Mouse (Mus musculus) midbrain, postnatal 0 days (tissue): ENCODE measurements around the gene Lsm11. TPM values are rescaled to one million over a fixed set of nuclear protein-coding genes. Genes with fewer than 3 reads are reported as not detected.
"Not testable (repeated sequence)": the region's sequence is repeated elsewhere in the genome, so short reads cannot be mapped to it uniquely, and the experiment has no call there.

Source experiments
- ATAC-seq: fragments of 200-750 bp; cut with Nextera tagmentation; 2 replicates; pipeline ENCODE4 v1.8.0; 2017; ENCODE audit warnings: moderate number of reproducible peaks, mild to moderate bottlenecking, moderate TSS enrichment, moderate library complexity; ENCODE audit not compliant: low FRiP score
- DNase-seq: peaks from one replicate; pipeline ENCODE4 v3.0.0-alpha.2; 2015; ENCODE audit warnings: low spot score
- H3K27ac ChIP-seq: fragments of 300-500 bp; sonication (generic); 2 replicates; pipeline ENCODE4 v1.5.1; 2014; ENCODE audit warnings: low read depth, mild to moderate bottlenecking, low read length, mixed read lengths
- H3K27me3 ChIP-seq: fragments of 300-500 bp; sonication (generic); 2 replicates; pipeline ENCODE4 v1.6.1; 2014; ENCODE audit warnings: low read length, control low read depth, mixed read lengths; ENCODE audit not compliant: insufficient read depth
- H3K36me3 ChIP-seq: fragments of 300-500 bp; sonication (generic); 2 replicates; pipeline ENCODE4 v1.6.1; 2014; ENCODE audit warnings: low read length, control low read depth, mixed read lengths; ENCODE audit not compliant: insufficient read depth
- H3K4me1 ChIP-seq: fragments of 300-500 bp; sonication (generic); 2 replicates; pipeline ENCODE4 v1.6.1; 2014; ENCODE audit warnings: mild to moderate bottlenecking, control low read depth, antibody characterized with exemption, low read length, mixed read lengths; ENCODE audit not compliant: insufficient read depth
- H3K4me2 ChIP-seq: fragments of 300-500 bp; sonication (generic); 2 replicates; pipeline ENCODE4 v1.6.1; 2014; ENCODE audit warnings: low read depth, mild to moderate bottlenecking, low read length, mixed read lengths; ENCODE audit not compliant: poor library complexity, severe bottlenecking
- H3K4me3 ChIP-seq: fragments of 300-500 bp; sonication (generic); 2 replicates; pipeline ENCODE4 v1.5.1; 2014; ENCODE audit warnings: low read depth, mild to moderate bottlenecking, low read length, moderate library complexity
- H3K9ac ChIP-seq: fragments of 300-500 bp; sonication (generic); replicated peaks from 2 replicates; pipeline ENCODE4 v1.6.1; 2014; ENCODE audit warnings: mild to moderate bottlenecking, low read length, moderate library complexity, mixed read lengths; ENCODE audit not compliant: poor library complexity, severe bottlenecking
- H3K9me3 ChIP-seq: fragments of 300-500 bp; sonication (generic); 2 replicates; pipeline ENCODE4 v1.6.1; 2016; ENCODE audit warnings: low read length, control low read depth
- CTCF ChIP-seq: IDR thresholded peaks from 2 replicates; pipeline ENCODE4 v1.5.1; 2016; ENCODE audit warnings: antibody characterized with exemption, mild to moderate bottlenecking
- WGBS: fragments of 180-500 bp; shearing (Covaris S2); extraction: QIAGEN DNeasy Blood & Tissue Kit; methylation state at CpG from one replicate; pipeline ENCODE4 v1.1.7; 2014; 5-methylcytosine and 5-hydroxymethylcytosine counted together
- polyA plus RNA-seq: library from polyadenylated mRNA; unstranded; fragments of >200 nt; fragmentation: Nextera tagmentation; extraction: Ambion mirVana; gene quantifications from 2 replicates; pipeline ENCODE4 v1.2.1, GENCODE M21; 2015
- total RNA-seq: library from RNA; depleted of rRNA; stranded (reverse); fragments of >200 nt; gene quantifications from 2 replicates; pipeline ENCODE4 v1.2.3, GENCODE M21; 2014

Lsm11 gene
- total and polyA plus RNA-seq, 2 experiments from 2014 or later, result 32.9 to 89.2 TPM

GRCm38 (mm10) chr11:45886596-45886995 lies 58.1 kb downstream of the Lsm11 start:
- no peak overlapping the region for H3K4me2 ChIP-seq
- H3K27ac ChIP-seq, result no peak overlapping the region
- no peak overlapping the region for H3K9ac ChIP-seq
- DNase-seq (peak; percentile 21), ATAC-seq (peak; percentile 47; the same call in 1 of the 2 replicates)
- H3K9me3 ChIP-seq, result no peaks in the 10 kb centered on the region
- peaks cover 34% of the 10 kb centered on the region for H3K36me3 ChIP-seq
- H3K27me3 ChIP-seq, result no peaks in the 10 kb centered on the region
- no peak overlapping the region for H3K4me3 ChIP-seq
- 51% methylated on average over 5 of the region's 5 CpGs for WGBS
- H3K4me1 ChIP-seq, result no peaks in the 10 kb centered on the region
- TF ChIP-seq CTCF, result no peak

- 76% methylated on average over 5 of the region's 5 CpGs for WGBS
- Histone ChIP-seq H3K36me3 (peaks cover 27% of the 10 kb centered on the region), H3K4me1 (no peaks in the 10 kb centered on the region), H3K4me2 (no peak overlapping the region), H3K4me3 (no peak overlapping the region), H3K9ac (no peak overlapping the region), H3K27ac (no peak overlapping the region), H3K9me3 (no peaks in the 10 kb centered on the region), H3K27me3 (no peaks in the 10 kb centered on the region)
- ATAC-seq, result no peak
- DNase-seq, result no peak
- no peak for TF ChIP-seq CTCF
Observed at GRCm38 (mm10) chr11:45885606-45886230, 59.0 kb downstream of the Lsm11 start.

- Histone ChIP-seq H3K27ac (no peak overlapping the region), H3K4me1 (no peaks in the 10 kb centered on the region), H3K9me3 (no peaks in the 10 kb centered on the region), H3K4me3 (no peak overlapping the region), H3K4me2 (no peak overlapping the region), H3K27me3 (no peaks in the 10 kb centered on the region), H3K36me3 (peaks cover 21% of the 10 kb centered on the region), H3K9ac (no peak overlapping the region)
- ATAC-seq, result no peak
- peak; percentile 81 for DNase-seq
- WGBS, result 40% methylated on average over 4 of the region's 4 CpGs
- TF ChIP-seq CTCF, result peak; percentile 82
Observed at GRCm38 (mm10) chr11:45884029-45884428, 60.7 kb downstream of the Lsm11 start.

- H3K27me3 ChIP-seq, result no peaks in the 10 kb centered on the region
- H3K9me3 ChIP-seq, result no peaks in the 10 kb centered on the region
- H3K27ac ChIP-seq, result no peak overlapping the region
- no peak overlapping the region for H3K4me2 ChIP-seq
- 64% methylated on average over 8 of the region's 8 CpGs for WGBS
- H3K9ac ChIP-seq, result no peak overlapping the region
- TF ChIP-seq CTCF, result no peak
- DNase-seq (no peak), ATAC-seq (no peak)
- peaks cover 16% of the 10 kb centered on the region for H3K36me3 ChIP-seq
- H3K4me1 ChIP-seq, result no peaks in the 10 kb centered on the region
- no peak overlapping the region for H3K4me3 ChIP-seq
Observed at GRCm38 (mm10) chr11:45883270-45883931, 61.3 kb downstream of the Lsm11 start.

GRCm38 (mm10) chr11:45881683-45882068 lies 63.1 kb downstream of the Lsm11 start:
- DNase-seq (peak; percentile 52), ATAC-seq (no peak)
- WGBS, result 35% methylated on average over 5 of the region's 5 CpGs
- Histone ChIP-seq H3K27ac (no peak overlapping the region), H3K4me1 (no peaks in the 10 kb centered on the region), H3K9me3 (no peaks in the 10 kb centered on the region), H3K4me3 (no peak overlapping the region), H3K36me3 (peaks cover 9% of the 10 kb centered on the region; the same call in 1 of the 2 replicates), H3K9ac (no peak overlapping the region), H3K4me2 (no peak overlapping the region), H3K27me3 (no peaks in the 10 kb centered on the region)
- no peak for TF ChIP-seq CTCF

GRCm38 (mm10) chr11:45881026-45881682 lies 63.6 kb downstream of the Lsm11 start:
- no peak overlapping the region for H3K27ac ChIP-seq
- no peaks in the 10 kb centered on the region for H3K4me1 ChIP-seq
- DNase-seq (peak; percentile 80), ATAC-seq (no peak)
- WGBS, result 37% methylated on average over 6 of the region's 6 CpGs
- no peaks in the 10 kb centered on the region for H3K9me3 ChIP-seq
- H3K9ac ChIP-seq, result no peak overlapping the region
- TF ChIP-seq CTCF, result peak; percentile 75
- no peaks in the 10 kb centered on the region for H3K27me3 ChIP-seq
- no peak overlapping the region for H3K4me3 ChIP-seq
- no peak overlapping the region for H3K4me2 ChIP-seq
- H3K36me3 ChIP-seq, result 0 out of 2 replicates have a peak, but pooled peaks cover 5% of the 10 kb centered on the region

- H3K36me3 ChIP-seq, H3K9me3 ChIP-seq, H3K4me1 ChIP-seq, H3K4me2 ChIP-seq, ATAC-seq, H3K4me3 ChIP-seq, H3K9ac ChIP-seq, H3K27ac ChIP-seq, DNase-seq, H3K27me3 ChIP-seq: not testable (repeated sequence)
- WGBS, result 62% methylated on average over 4 of the region's 4 CpGs
Observed at GRCm38 (mm10) chr11:45879366-45879765, 65.4 kb downstream of the Lsm11 start.
